Mouse (Mus musculus): ENCODE measurements at regions not wholly inside any gene's neighbourhood (a gene's known extent, or its start where the extent isn't known, plus 50 kb on each side); places are given as distances from the start of the nearest gene placed in this dataset.

GRCm38 (mm10) chr8:126852663-126853390 lies 92.8 kb downstream of the Tomm20 start:
- TF ChIP-seq POLR2A (IDR thresholded peaks at IDR 0.05; ENCODE audit: insufficient read depth, low read length) (no peak), CTCF (IDR thresholded peaks at IDR 0.05; ENCODE audit: low read depth, low read length) (no peak)
